Mouse (Mus musculus): Measurements from ENCODE around the gene Appl1. TPM values are rescaled to one million over a fixed set of nuclear protein-coding genes. Genes with fewer than 3 reads are reported as not detected.

Gene Appl1
- polyA plus RNA-seq, 1 experiment from 2014 or later: 51.3 TPM

GRCm38 (mm10) chr14:26988694-26989093, 17.7 kb upstream of the Appl1 start:
- no peak for ATAC-seq (ENCODE audit: insufficient number of reproducible peaks, insufficient read depth, low FRiP score, low TSS enrichment)

GRCm38 (mm10) chr14:26982150-26982530, 11.1 kb upstream of the Appl1 start:
- H3K36me3 ChIP-seq: no peaks in the 10 kb centered on the region
- ATAC-seq (ENCODE audit: insufficient number of reproducible peaks, insufficient read depth, low FRiP score, low TSS enrichment): no peak
- peaks cover 9% of the 10 kb centered on the region for H3K9me3 ChIP-seq
- H3K27me3 ChIP-seq: no peaks in the 10 kb centered on the region
- no peak overlapping the region for H3K4me2 ChIP-seq (replicated peaks)
- no peak overlapping the region for H3K27ac ChIP-seq
- no peak overlapping the region for H3K9ac ChIP-seq
- H3K4me1 ChIP-seq: no peaks in the 10 kb centered on the region
- H3K4me3 ChIP-seq: no peak overlapping the region
- 78% methylated on average over 5 of the region's 5 CpGs for WGBS

More at GRCm38 (mm10) chr14:26988694-26989093, 17.7 kb upstream of the Appl1 start:
- Histone ChIP-seq H3K36me3 (no peaks in the 10 kb centered on the region), H3K4me3 (no peak overlapping the region), H3K9ac (no peak overlapping the region), H3K9me3 (no peaks in the 10 kb centered on the region), H3K4me2 (replicated peaks) (no peak overlapping the region), H3K27me3 (no peaks in the 10 kb centered on the region), H3K4me1 (0 out of 2 replicates have a peak, but pooled peaks cover 4% of the 10 kb centered on the region), H3K27ac (no peak overlapping the region)
- WGBS: 74% methylated on average over 2 of the region's 2 CpGs

- no peak overlapping the region for H3K27ac ChIP-seq
- H3K4me3 ChIP-seq: no peak overlapping the region
- no peak overlapping the region for H3K9ac ChIP-seq
- WGBS: 70% methylated on average over 5 of the region's 5 CpGs
- peaks cover 9% of the 10 kb centered on the region for H3K9me3 ChIP-seq
- H3K4me2 ChIP-seq (replicated peaks): no peak overlapping the region
- no peaks in the 10 kb centered on the region for H3K4me1 ChIP-seq
- H3K36me3 ChIP-seq: no peaks in the 10 kb centered on the region
- no peaks in the 10 kb centered on the region for H3K27me3 ChIP-seq
- ATAC-seq (ENCODE audit: insufficient number of reproducible peaks, insufficient read depth, low FRiP score, low TSS enrichment): no peak
These were observed 10.6 kb upstream of the Appl1 start for GRCm38 (mm10) chr14:26981494-26982149.

GRCm38 (mm10) chr14:26981021-26981420, 10.0 kb upstream of the Appl1 start:
- Histone ChIP-seq H3K9me3 (peaks cover 9% of the 10 kb centered on the region), H3K4me3 (no peak overlapping the region), H3K27me3 (no peaks in the 10 kb centered on the region), H3K27ac (no peak overlapping the region), H3K4me1 (no peaks in the 10 kb centered on the region), H3K9ac (no peak overlapping the region), H3K4me2 (replicated peaks) (no peak overlapping the region), H3K36me3 (no peaks in the 10 kb centered on the region)
- 94% methylated on average over 8 of the region's 8 CpGs for WGBS
- no peak for ATAC-seq (ENCODE audit: insufficient number of reproducible peaks, insufficient read depth, low FRiP score, low TSS enrichment)

GRCm38 (mm10) chr14:26979808-26980207, 8.8 kb upstream of the Appl1 start:
- peaks cover 9% of the 10 kb centered on the region for H3K9me3 ChIP-seq
- no peak overlapping the region for H3K9ac ChIP-seq
- no peak for ATAC-seq (ENCODE audit: insufficient number of reproducible peaks, insufficient read depth, low FRiP score, low TSS enrichment)
- H3K4me3 ChIP-seq: no peak overlapping the region
- no peak overlapping the region for H3K27ac ChIP-seq
- H3K27me3 ChIP-seq: no peaks in the 10 kb centered on the region
- H3K4me2 ChIP-seq (replicated peaks): no peak overlapping the region
- H3K4me1 ChIP-seq: no peaks in the 10 kb centered on the region
- H3K36me3 ChIP-seq: no peaks in the 10 kb centered on the region
- 70% methylated on average over 3 of the region's 3 CpGs for WGBS

- Histone ChIP-seq H3K4me1 (no peaks in the 10 kb centered on the region), H3K9ac (no peak overlapping the region), H3K27ac (no peak overlapping the region), H3K4me3 (no peak overlapping the region), H3K4me2 (replicated peaks) (no peak overlapping the region), H3K27me3 (no peaks in the 10 kb centered on the region), H3K36me3 (no peaks in the 10 kb centered on the region), H3K9me3 (peaks cover 9% of the 10 kb centered on the region)
- no peak for ATAC-seq (ENCODE audit: insufficient number of reproducible peaks, insufficient read depth, low FRiP score, low TSS enrichment)
- 37% methylated on average over 2 of the region's 2 CpGs for WGBS
These were observed 6.5 kb upstream of the Appl1 start for GRCm38 (mm10) chr14:26977500-26977899.

- no peak for ATAC-seq (ENCODE audit: insufficient number of reproducible peaks, insufficient read depth, low FRiP score, low TSS enrichment)
- no peak overlapping the region for H3K27ac ChIP-seq
- WGBS: 79% methylated on average over 7 of the region's 7 CpGs
These were observed 5.2 kb upstream of the Appl1 start for GRCm38 (mm10) chr14:26976212-26976611.

GRCm38 (mm10) chr14:26975490-26975889, 4.5 kb upstream of the Appl1 start:
- Histone ChIP-seq H3K36me3 (no peaks in the 10 kb centered on the region), H3K27me3 (no peaks in the 10 kb centered on the region), H3K4me3 (no peak overlapping the region), H3K9ac (no peak overlapping the region), H3K4me2 (replicated peaks) (no peak overlapping the region), H3K9me3 (no peaks in the 10 kb centered on the region), H3K4me1 (no peaks in the 10 kb centered on the region), H3K27ac (no peak overlapping the region)
- no peak for ATAC-seq (ENCODE audit: insufficient number of reproducible peaks, insufficient read depth, low FRiP score, low TSS enrichment)
- WGBS: 80% methylated on average over 3 of the region's 3 CpGs

More at GRCm38 (mm10) chr14:26976212-26976611, 5.2 kb upstream of the Appl1 start:
- H3K4me1 ChIP-seq: no peaks in the 10 kb centered on the region
- peaks cover 6% of the 10 kb centered on the region for H3K9me3 ChIP-seq
- H3K4me2 ChIP-seq (replicated peaks): no peak overlapping the region
- H3K9ac ChIP-seq: no peak overlapping the region
- H3K4me3 ChIP-seq: no peak overlapping the region
- no peaks in the 10 kb centered on the region for H3K36me3 ChIP-seq
- H3K27me3 ChIP-seq: no peaks in the 10 kb centered on the region

GRCm38 (mm10) chr14:26973089-26973488, 2.1 kb upstream of the Appl1 start:
- H3K9me3 ChIP-seq: no peaks in the 10 kb centered on the region
- no peak overlapping the region for H3K4me3 ChIP-seq
- no peak overlapping the region for H3K9ac ChIP-seq
- no peaks in the 10 kb centered on the region for H3K27me3 ChIP-seq
- H3K4me2 ChIP-seq (replicated peaks): no peak overlapping the region
- H3K36me3 ChIP-seq: no peaks in the 10 kb centered on the region
- no peak overlapping the region for H3K27ac ChIP-seq
- WGBS: 84% methylated on average over 2 of the region's 2 CpGs
- ATAC-seq (ENCODE audit: insufficient number of reproducible peaks, insufficient read depth, low FRiP score, low TSS enrichment): no peak
- H3K4me1 ChIP-seq: peaks cover 5% of the 10 kb centered on the region; the same call in 1 of the 2 replicates

- WGBS: under 1% methylated on average over 49 of the region's 53 CpGs
- Histone ChIP-seq H3K27ac (peak overlapping the region; percentile 91), H3K9ac (peak overlapping the region; percentile 91), H3K27me3 (no peaks in the 10 kb centered on the region), H3K9me3 (no peaks in the 10 kb centered on the region), H3K4me1 (peaks cover 5% of the 10 kb centered on the region; the same call in 1 of the 2 replicates), H3K4me2 (replicated peaks) (peak overlapping the region; percentile 66), H3K4me3 (peak overlapping the region; percentile 93), H3K36me3 (no peaks in the 10 kb centered on the region)
- peak; percentile 98 for ATAC-seq (ENCODE audit: insufficient number of reproducible peaks, insufficient read depth, low FRiP score, low TSS enrichment)
These were observed 546 bp downstream of the Appl1 start for GRCm38 (mm10) chr14:26970439-26970932.

- Histone ChIP-seq H3K4me2 (replicated peaks) (peak overlapping the region; percentile 66), H3K27me3 (no peaks in the 10 kb centered on the region), H3K27ac (peak overlapping the region; percentile 91), H3K9me3 (no peaks in the 10 kb centered on the region), H3K9ac (peak overlapping the region; percentile 91), H3K4me3 (peak overlapping the region; percentile 93), H3K4me1 (peaks cover 5% of the 10 kb centered on the region; the same call in 1 of the 2 replicates), H3K36me3 (no peaks in the 10 kb centered on the region)
- WGBS: under 1% methylated on average over 60 of the region's 62 CpGs
- ATAC-seq (ENCODE audit: insufficient number of reproducible peaks, insufficient read depth, low FRiP score, low TSS enrichment): peak; percentile 80
These were observed 1.1 kb downstream of the Appl1 start for GRCm38 (mm10) chr14:26969856-26970407.

- no peak for ATAC-seq (ENCODE audit: insufficient number of reproducible peaks, insufficient read depth, low FRiP score, low TSS enrichment)
- 81% methylated on average over 3 of the region's 3 CpGs for WGBS
- no peak overlapping the region for H3K27ac ChIP-seq
These were observed 1.9 kb downstream of the Appl1 start for GRCm38 (mm10) chr14:26969164-26969563.

More at GRCm38 (mm10) chr14:26969164-26969563, 1.9 kb downstream of the Appl1 start:
- Histone ChIP-seq H3K4me2 (replicated peaks) (peak overlapping the region; percentile 66), H3K9ac (peak overlapping the region; percentile 91; the same call in 1 of the 2 replicates), H3K4me3 (peak overlapping the region; percentile 93), H3K36me3 (no peaks in the 10 kb centered on the region), H3K9me3 (no peaks in the 10 kb centered on the region), H3K27me3 (no peaks in the 10 kb centered on the region), H3K4me1 (peaks cover 5% of the 10 kb centered on the region; the same call in 1 of the 2 replicates)
